Mouse (Mus musculus): Measurements from ENCODE around the gene Prf1. TPM values are rescaled to one million over a fixed set of nuclear protein-coding genes. Genes with fewer than 3 reads are reported as not detected.

Prf1 gene
- polyA plus RNA-seq (2015; fragmentation: Nextera tagmentation; extraction: Ambion mirVana): not detected in 2 replicates

GRCm38 (mm10) chr10:61297477-61297876 lies at the start of gene Prf1:
Prf1 (plus strand) TSS chr10:61297833.
- no peaks in the 10 kb centered on the region for H3K4me1 ChIP-seq (replicated peaks; ENCODE audit: control insufficient read depth, insufficient read depth, low read length)
- H3K4me2 ChIP-seq (replicated peaks; ENCODE audit: low read depth): no peak within 1 kb of the TSS
- no peaks in the 10 kb centered on the region for H3K36me3 ChIP-seq (ENCODE audit: control insufficient read depth, insufficient read depth)
- H3K27me3 ChIP-seq (replicated peaks; ENCODE audit: control insufficient read depth, insufficient read depth, low read length): no peaks in the 10 kb centered on the region
- no peaks in the 10 kb centered on the region for H3K9me3 ChIP-seq (ENCODE audit: control insufficient read depth)
- ATAC-seq: no peak
- H3K9ac ChIP-seq (ENCODE audit: low read depth, low read length): no peak within 1 kb of the TSS
- 82% methylated on average over 7 of the region's 7 CpGs for WGBS
- H3K4me3 ChIP-seq (ENCODE audit: low read depth, low read length): no peak within 1 kb of the TSS
- no peak for TF ChIP-seq CTCF (IDR thresholded peaks at IDR 0.05; ENCODE audit: low read depth)
- no peak within 1 kb of the TSS for H3K27ac ChIP-seq (ENCODE audit: low read depth, low read length)

- Histone ChIP-seq H3K4me3 (ENCODE audit: low read depth, low read length) (no peak overlapping the region), H3K4me1 (replicated peaks; ENCODE audit: control insufficient read depth, insufficient read depth, low read length) (no peaks in the 10 kb centered on the region), H3K9ac (ENCODE audit: low read depth, low read length) (no peak overlapping the region), H3K4me2 (replicated peaks; ENCODE audit: low read depth) (no peak overlapping the region), H3K36me3 (ENCODE audit: control insufficient read depth, insufficient read depth) (no peaks in the 10 kb centered on the region), H3K27me3 (replicated peaks; ENCODE audit: control insufficient read depth, insufficient read depth, low read length) (no peaks in the 10 kb centered on the region), H3K9me3 (ENCODE audit: control insufficient read depth) (no peaks in the 10 kb centered on the region), H3K27ac (ENCODE audit: low read depth, low read length) (no peak overlapping the region)
- no peak for ATAC-seq
- WGBS: 70% methylated on average over 13 of the region's 13 CpGs
- no peak for TF ChIP-seq CTCF (IDR thresholded peaks at IDR 0.05; ENCODE audit: low read depth)
These were observed 49.0 kb upstream of the Prf1 start for GRCm38 (mm10) chr10:61248596-61249114.

DNA sequence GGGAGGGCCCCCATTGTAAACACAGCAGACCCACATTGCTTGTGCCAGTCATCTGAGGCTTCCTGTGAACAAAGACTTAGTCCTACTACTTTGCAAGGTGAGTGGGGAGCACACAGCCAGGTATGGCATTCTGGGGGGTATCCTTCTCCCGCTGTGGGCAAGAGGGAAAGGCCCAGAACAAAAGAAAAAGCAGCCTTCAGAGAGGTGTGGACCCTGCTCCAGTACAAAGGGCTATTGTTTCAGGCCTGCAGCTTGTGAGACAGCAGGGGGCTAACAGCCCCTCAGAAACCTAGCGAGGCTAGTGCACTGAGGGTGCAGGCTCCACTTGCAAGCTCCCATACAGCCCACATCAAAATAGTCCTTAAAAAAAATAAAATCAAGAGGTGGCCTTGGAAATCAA lies 47.7 kb upstream of the Prf1 start:
- no peaks in the 10 kb centered on the region for H3K9me3 ChIP-seq (ENCODE audit: control insufficient read depth)
- H3K4me2 ChIP-seq (replicated peaks; ENCODE audit: low read depth): no peak overlapping the region
- H3K4me3 ChIP-seq (ENCODE audit: low read depth, low read length): no peak overlapping the region
- no peaks in the 10 kb centered on the region for H3K36me3 ChIP-seq (ENCODE audit: control insufficient read depth, insufficient read depth)
- H3K4me1 ChIP-seq (replicated peaks; ENCODE audit: control insufficient read depth, insufficient read depth, low read length): no peaks in the 10 kb centered on the region
- H3K27me3 ChIP-seq (replicated peaks; ENCODE audit: control insufficient read depth, insufficient read depth, low read length): no peaks in the 10 kb centered on the region
- no peak overlapping the region for H3K27ac ChIP-seq (ENCODE audit: low read depth, low read length)
- no peak for ATAC-seq
- WGBS: 77% methylated on average over 2 of the region's 2 CpGs
- no peak overlapping the region for H3K9ac ChIP-seq (ENCODE audit: low read depth, low read length)
- no peak for TF ChIP-seq CTCF (IDR thresholded peaks at IDR 0.05; ENCODE audit: low read depth)

DNA sequence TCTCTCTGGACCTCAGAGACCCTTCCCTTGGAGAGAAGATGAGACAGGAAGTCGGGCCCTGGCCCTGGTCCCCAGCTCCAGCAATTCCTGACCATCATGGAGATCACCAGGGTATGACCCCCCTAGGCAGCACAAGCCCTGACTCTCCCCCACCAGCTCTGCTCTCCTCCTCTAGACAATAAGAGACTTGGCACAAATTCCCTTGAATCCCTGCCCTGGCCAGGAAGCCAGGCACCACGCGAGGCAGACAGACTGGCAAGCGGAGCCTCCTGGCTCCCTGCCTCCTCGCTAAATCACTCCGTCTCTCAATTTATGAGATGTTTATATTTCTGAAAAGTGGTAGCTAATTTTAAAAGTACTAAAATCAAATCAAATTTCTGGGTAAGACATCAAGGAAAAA lies 42.9 kb upstream of the Prf1 start:
- WGBS: 56% methylated on average over 6 of the region's 6 CpGs
- no peak for TF ChIP-seq CTCF (IDR thresholded peaks at IDR 0.05; ENCODE audit: low read depth)
- ATAC-seq: no peak

GRCm38 (mm10) chr10:61255190-61255589 lies 42.4 kb upstream of the Prf1 start:
- no peak for TF ChIP-seq CTCF (IDR thresholded peaks at IDR 0.05; ENCODE audit: low read depth)
- Histone ChIP-seq H3K4me1 (replicated peaks; ENCODE audit: control insufficient read depth, insufficient read depth, low read length) (no peaks in the 10 kb centered on the region), H3K4me2 (replicated peaks; ENCODE audit: low read depth) (no peak overlapping the region), H3K4me3 (ENCODE audit: low read depth, low read length) (no peak overlapping the region), H3K9me3 (ENCODE audit: control insufficient read depth) (no peaks in the 10 kb centered on the region), H3K27ac (ENCODE audit: low read depth, low read length) (no peak overlapping the region), H3K36me3 (ENCODE audit: control insufficient read depth, insufficient read depth) (no peaks in the 10 kb centered on the region), H3K27me3 (replicated peaks; ENCODE audit: control insufficient read depth, insufficient read depth, low read length) (no peaks in the 10 kb centered on the region), H3K9ac (ENCODE audit: low read depth, low read length) (no peak overlapping the region)
- 66% methylated on average over 8 of the region's 8 CpGs for WGBS
- no peak for ATAC-seq

More for the DNA sequence above, 42.9 kb upstream of the Prf1 start:
- Histone ChIP-seq H3K27ac (ENCODE audit: low read depth, low read length) (no peak overlapping the region), H3K4me3 (ENCODE audit: low read depth, low read length) (no peak overlapping the region), H3K9ac (ENCODE audit: low read depth, low read length) (no peak overlapping the region), H3K9me3 (ENCODE audit: control insufficient read depth) (no peaks in the 10 kb centered on the region), H3K27me3 (replicated peaks; ENCODE audit: control insufficient read depth, insufficient read depth, low read length) (no peaks in the 10 kb centered on the region), H3K36me3 (ENCODE audit: control insufficient read depth, insufficient read depth) (no peaks in the 10 kb centered on the region), H3K4me1 (replicated peaks; ENCODE audit: control insufficient read depth, insufficient read depth, low read length) (no peaks in the 10 kb centered on the region), H3K4me2 (replicated peaks; ENCODE audit: low read depth) (no peak overlapping the region)

- TF ChIP-seq CTCF (IDR thresholded peaks at IDR 0.05; ENCODE audit: low read depth): no peak
- no peak overlapping the region for H3K4me3 ChIP-seq (ENCODE audit: low read depth, low read length)
- no peak overlapping the region for H3K9ac ChIP-seq (ENCODE audit: low read depth, low read length)
- H3K9me3 ChIP-seq (ENCODE audit: control insufficient read depth): no peaks in the 10 kb centered on the region
- no peaks in the 10 kb centered on the region for H3K4me1 ChIP-seq (replicated peaks; ENCODE audit: control insufficient read depth, insufficient read depth, low read length)
- no peak overlapping the region for H3K27ac ChIP-seq (ENCODE audit: low read depth, low read length)
- H3K4me2 ChIP-seq (replicated peaks; ENCODE audit: low read depth): no peak overlapping the region
- no peak for ATAC-seq
- WGBS: 88% methylated on average over 9 of the region's 9 CpGs
- H3K36me3 ChIP-seq (ENCODE audit: control insufficient read depth, insufficient read depth): no peaks in the 10 kb centered on the region
- H3K27me3 ChIP-seq (replicated peaks; ENCODE audit: control insufficient read depth, insufficient read depth, low read length): no peaks in the 10 kb centered on the region
These were observed 41.0 kb upstream of the Prf1 start for GRCm38 (mm10) chr10:61256665-61257064.

GRCm38 (mm10) chr10:61258131-61258530 lies 39.5 kb upstream of the Prf1 start:
- H3K27ac ChIP-seq (ENCODE audit: low read depth, low read length): no peak overlapping the region
- H3K4me2 ChIP-seq (replicated peaks; ENCODE audit: low read depth): no peak overlapping the region
- no peak for ATAC-seq
- H3K4me1 ChIP-seq (replicated peaks; ENCODE audit: control insufficient read depth, insufficient read depth, low read length): no peaks in the 10 kb centered on the region
- 75% methylated on average over 1 of the region's 1 CpGs for WGBS
- H3K27me3 ChIP-seq (replicated peaks; ENCODE audit: control insufficient read depth, insufficient read depth, low read length): no peaks in the 10 kb centered on the region
- no peaks in the 10 kb centered on the region for H3K36me3 ChIP-seq (ENCODE audit: control insufficient read depth, insufficient read depth)
- H3K9ac ChIP-seq (ENCODE audit: low read depth, low read length): no peak overlapping the region
- H3K4me3 ChIP-seq (ENCODE audit: low read depth, low read length): no peak overlapping the region
- no peaks in the 10 kb centered on the region for H3K9me3 ChIP-seq (ENCODE audit: control insufficient read depth)
- TF ChIP-seq CTCF (IDR thresholded peaks at IDR 0.05; ENCODE audit: low read depth): no peak
